Mouse (Mus musculus) testis, adult 2 months (tissue): Measurements from ENCODE around the gene Ndel1. TPM values are rescaled to one million over a fixed set of nuclear protein-coding genes. Genes with fewer than 3 reads are reported as not detected.

Experiments used
- H3K27ac ChIP-seq: fragments of 200-500 bp; 2 replicates; pipeline ENCODE4 v1.5.1; 2012; ENCODE audit warnings: low read depth, low read length; ENCODE audit not compliant: control insufficient read depth, insufficient read depth
- H3K27me3 ChIP-seq: fragments of 200-500 bp; 2 replicates; pipeline ENCODE4 v1.6.1; 2012; ENCODE audit warnings: mild to moderate bottlenecking, low read length, moderate library complexity; ENCODE audit not compliant: control insufficient read depth, insufficient read depth
- H3K36me3 ChIP-seq: fragments of 200-500 bp; 2 replicates; pipeline ENCODE4 v1.6.1; 2012; ENCODE audit warnings: mild to moderate bottlenecking, low read length; ENCODE audit not compliant: control insufficient read depth, insufficient read depth
- H3K4me1 ChIP-seq: fragments of 200-500 bp; 2 replicates; pipeline ENCODE4 v1.6.1; 2012; ENCODE audit warnings: low read length; ENCODE audit not compliant: control insufficient read depth, insufficient read depth
- H3K4me3 ChIP-seq: fragments of 200-500 bp; 2 replicates; pipeline ENCODE4 v1.5.1; 2012; ENCODE audit warnings: low read depth, mild to moderate bottlenecking, low read length, moderate library complexity, mixed read lengths; ENCODE audit not compliant: control insufficient read depth
- CTCF ChIP-seq: fragments of 200-500 bp; IDR thresholded peaks from 2 replicates; pipeline ENCODE4 v1.5.1; 2012; ENCODE audit warnings: low read depth, mild to moderate bottlenecking, inconsistent platforms, low read length, moderate library complexity; ENCODE audit not compliant: control insufficient read depth, insufficient read depth, insufficient replicate concordance
- POLR2A ChIP-seq: fragments of 200-500 bp; IDR thresholded peaks from 2 replicates; pipeline ENCODE4 v1.6.1; 2012; ENCODE audit warnings: low read depth, mild to moderate bottlenecking, inconsistent platforms, low read length, moderate library complexity; ENCODE audit not compliant: control insufficient read depth
- polyA plus RNA-seq: library from polyadenylated mRNA; depleted of rRNA; stranded (reverse); fragments of >200 nt; gene quantifications from 2 replicates; pipeline ENCODE4 v1.2.3, GENCODE M21; 2012

Ndel1 gene
- polyA plus RNA-seq, 1 experiment, result 80.3 TPM

GRCm38 (mm10) chr11:68905138-68905531 is 33.5 kb upstream of the Ndel1 start:
- no peak overlapping the region for H3K27ac ChIP-seq
- H3K4me1 ChIP-seq, result peaks cover 2% of the 10 kb centered on the region; the same call in 1 of the 2 replicates
- no peak for TF ChIP-seq CTCF
- no peak for TF ChIP-seq POLR2A
- peaks cover 5% of the 10 kb centered on the region for H3K36me3 ChIP-seq
- no peak overlapping the region for H3K4me3 ChIP-seq
- no peaks in the 10 kb centered on the region for H3K27me3 ChIP-seq

DNA sequence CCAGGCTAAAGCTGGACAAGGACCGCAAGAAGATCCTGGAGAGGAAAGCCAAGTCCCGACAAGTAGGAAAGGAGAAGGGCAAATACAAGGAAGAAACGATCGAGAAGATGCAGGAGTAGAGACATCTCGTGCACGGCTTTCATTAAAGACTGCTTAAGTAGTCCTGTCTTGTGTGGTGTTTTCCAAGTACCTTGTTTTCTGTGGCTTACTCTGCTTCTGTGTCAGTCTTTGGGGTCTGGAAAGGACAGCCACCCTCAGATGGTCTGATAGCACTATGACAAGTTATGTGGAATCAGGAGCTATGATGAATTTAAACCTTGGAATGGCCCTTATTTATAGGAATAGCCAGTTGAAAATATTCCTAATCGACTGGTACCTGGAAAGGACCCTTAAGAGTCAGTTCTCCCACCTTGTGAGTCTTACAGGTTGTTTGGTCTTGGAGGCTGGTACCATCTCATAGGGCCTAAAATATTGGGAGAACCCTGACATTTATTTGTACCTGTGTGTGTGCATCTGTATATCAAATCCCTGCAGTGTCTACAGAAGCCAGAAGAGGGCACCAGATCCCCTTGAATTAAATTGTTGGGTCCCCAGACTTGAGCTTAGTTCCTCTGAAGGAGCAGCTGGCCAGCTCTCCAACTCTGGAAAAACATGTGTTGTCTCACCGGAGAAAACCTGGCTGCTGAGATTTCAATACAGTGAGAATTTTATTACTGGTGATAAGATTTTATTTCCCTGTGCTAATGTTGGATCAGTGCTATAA is 32.9 kb upstream of the Ndel1 start:
- Histone ChIP-seq H3K36me3 (peaks cover 5% of the 10 kb centered on the region), H3K4me3 (no peak overlapping the region), H3K27me3 (no peaks in the 10 kb centered on the region), H3K4me1 (peaks cover 2% of the 10 kb centered on the region; the same call in 1 of the 2 replicates), H3K27ac (no peak overlapping the region)
- TF ChIP-seq CTCF, result no peak

DNA sequence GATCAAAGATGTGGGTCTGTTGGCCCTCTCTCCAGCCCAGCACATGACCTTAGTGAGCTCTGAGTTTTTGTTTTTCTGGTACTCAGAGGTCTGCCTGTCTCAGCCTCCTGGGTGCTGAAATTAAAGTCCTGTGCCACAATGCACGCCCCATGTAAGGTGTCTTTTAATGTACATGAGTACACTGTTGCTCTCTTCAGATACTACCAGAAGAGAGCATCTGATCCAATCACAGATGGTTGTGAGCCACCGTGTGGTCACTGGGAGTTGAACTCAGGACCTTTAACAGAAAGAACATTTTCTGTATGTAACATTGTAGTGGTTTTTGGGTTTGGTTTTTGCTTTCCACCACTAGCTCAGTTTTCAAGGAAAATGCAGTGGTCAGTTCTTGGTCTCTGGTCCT is 32.1 kb upstream of the Ndel1 start:
- Histone ChIP-seq H3K4me3 (no peak overlapping the region), H3K4me1 (peaks cover 2% of the 10 kb centered on the region; the same call in 1 of the 2 replicates), H3K27ac (no peak overlapping the region), H3K27me3 (no peaks in the 10 kb centered on the region), H3K36me3 (peaks cover 5% of the 10 kb centered on the region)
- TF ChIP-seq CTCF (no peak), POLR2A (no peak)

- H3K4me3 ChIP-seq, result 0 out of 2 replicates have a peak overlapping the region, but pooled peaks have one; percentile 3
- peaks cover 5% of the 10 kb centered on the region for H3K36me3 ChIP-seq
- H3K27me3 ChIP-seq, result no peaks in the 10 kb centered on the region
- TF ChIP-seq POLR2A (no peak), CTCF (no peak)
- H3K4me1 ChIP-seq, result peaks cover 2% of the 10 kb centered on the region; the same call in 1 of the 2 replicates
- no peak overlapping the region for H3K27ac ChIP-seq
Measured at GRCm38 (mm10) chr11:68902823-68903222, 31.2 kb upstream of the Ndel1 start.

DNA sequence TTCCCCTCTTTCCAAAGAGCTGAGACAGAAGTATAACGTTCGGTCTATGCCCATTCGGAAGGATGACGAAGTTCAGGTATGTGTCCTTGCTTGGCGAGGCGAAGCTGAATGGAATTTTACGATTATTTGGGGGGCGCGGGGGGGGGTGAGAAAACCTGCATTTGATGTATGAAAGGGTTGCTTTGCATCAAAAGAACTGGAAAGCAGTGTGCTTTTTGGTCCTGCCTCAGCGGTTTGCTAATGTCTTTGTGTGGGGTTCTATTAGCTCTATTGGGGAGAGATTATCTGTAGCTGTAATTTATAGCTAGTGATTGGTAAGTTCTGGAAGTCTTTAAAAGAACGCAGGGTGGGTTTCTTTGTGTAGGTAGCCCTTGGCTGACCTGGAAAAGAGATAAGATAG is 30.7 kb upstream of the Ndel1 start:
- Histone ChIP-seq H3K27me3 (no peaks in the 10 kb centered on the region), H3K4me1 (peaks cover 2% of the 10 kb centered on the region; the same call in 1 of the 2 replicates), H3K27ac (no peak overlapping the region; the same call in 1 of the 2 replicates), H3K36me3 (peaks cover 5% of the 10 kb centered on the region), H3K4me3 (peak overlapping the region; percentile 99)
- TF ChIP-seq CTCF (no peak), POLR2A (no peak)

DNA sequence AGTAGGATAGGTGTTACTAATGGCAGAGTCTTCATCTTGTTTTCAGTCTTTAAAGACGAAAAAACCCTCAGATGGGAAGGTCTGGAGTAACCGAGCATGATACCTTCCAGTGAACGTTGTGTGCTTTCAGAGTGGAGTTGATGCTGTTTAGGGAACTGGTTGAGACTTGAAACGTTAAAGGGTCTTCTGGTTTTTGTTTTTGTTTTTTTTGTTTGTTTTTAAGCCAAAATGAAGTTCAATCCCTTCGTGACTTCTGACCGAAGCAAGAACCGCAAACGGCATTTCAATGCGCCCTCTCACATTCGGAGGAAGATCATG is 30.3 kb upstream of the Ndel1 start:
- H3K36me3 ChIP-seq, result peaks cover 5% of the 10 kb centered on the region
- peak overlapping the region; percentile 99 for H3K4me3 ChIP-seq
- no peaks in the 10 kb centered on the region for H3K27me3 ChIP-seq
- peak overlapping the region; percentile 88 for H3K27ac ChIP-seq
- TF ChIP-seq POLR2A (no peak), CTCF (no peak)
- peaks cover 2% of the 10 kb centered on the region; the same call in 1 of the 2 replicates for H3K4me1 ChIP-seq

- peak within 1 kb of the TSS; percentile 88 for H3K27ac ChIP-seq
- H3K27me3 ChIP-seq, result no peaks in the 10 kb centered on the region
- H3K4me3 ChIP-seq, result peak within 1 kb of the TSS; percentile 99
- H3K36me3 ChIP-seq, result peaks cover 5% of the 10 kb centered on the region
- peaks cover 2% of the 10 kb centered on the region; the same call in 1 of the 2 replicates for H3K4me1 ChIP-seq
- peak; percentile 96; the same call in 1 of the 2 replicates for TF ChIP-seq CTCF
- TF ChIP-seq POLR2A, result peak; percentile 94
Measured at GRCm38 (mm10) chr11:68901351-68902046, 29.8 kb upstream of the Ndel1 start, which contains the start of gene Rpl26. Rpl26 (plus strand) TSS chr11:68901583.
